Mouse (Mus musculus) fibroblast of lung, adult 2 months (primary cell): ENCODE measurements around the gene Prpsap1.
A peak's percentile ranks its signal among the peaks of the same experiment; 100 is the strongest.
"Not testable (repeated sequence)": the region's sequence is repeated elsewhere in the genome, so short reads cannot be mapped to it uniquely, and the experiment has no call there.

Experiments
- DNase-seq: peaks from one replicate; pipeline ENCODE4 v3.0.0-alpha.2; 2011; ENCODE audit warnings: low read depth

Prpsap1 gene

GRCm38 (mm10) chr11:116488207-116488606, 5.8 kb downstream of the Prpsap1 start:
- no peak for DNase-seq

DNA sequence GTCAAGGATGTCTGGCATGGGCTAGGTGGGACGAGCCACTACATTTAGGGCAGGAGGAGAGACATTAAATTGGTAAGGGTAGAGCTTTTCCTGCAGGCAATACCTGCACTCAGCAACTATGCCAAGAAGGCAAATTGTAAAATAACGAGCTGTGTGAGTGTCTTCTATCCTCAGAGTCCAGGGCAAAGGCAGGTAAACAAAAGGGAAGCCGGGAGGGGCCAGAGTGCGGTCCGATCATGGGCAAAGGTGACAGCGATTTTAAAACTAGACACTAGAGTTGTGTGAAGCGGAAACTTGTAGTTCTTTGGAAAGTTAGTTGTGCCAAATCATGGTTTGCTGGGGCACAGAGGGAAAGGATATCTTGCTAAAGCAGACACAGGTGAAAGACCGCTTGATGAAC, 9.7 kb downstream of the Prpsap1 start:
- DNase-seq: no peak

DNA sequence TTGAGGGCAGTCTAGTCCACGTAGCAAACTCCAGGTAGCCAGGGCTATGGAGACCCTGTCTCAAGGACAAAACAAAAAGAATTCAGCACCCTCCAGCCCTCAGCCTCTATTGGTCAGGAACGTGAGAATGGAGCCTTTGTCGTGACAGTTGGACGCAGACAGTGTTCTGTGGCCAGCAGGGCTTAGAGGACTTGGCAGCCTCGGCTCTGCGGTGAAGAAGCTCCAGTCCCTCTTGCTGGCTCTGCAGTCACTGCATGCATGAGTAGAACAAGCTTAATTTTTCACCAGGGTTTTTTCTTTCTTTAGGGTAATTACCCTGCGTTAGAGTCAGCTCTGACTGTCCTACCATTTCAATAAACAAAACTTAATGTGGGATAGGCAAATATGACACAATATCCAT, 12.2 kb downstream of the Prpsap1 start:
- DNase-seq: no peak

GRCm38 (mm10) chr11:116480975-116481374, 13.0 kb downstream of the Prpsap1 start:
- DNase-seq: no peak

DNA sequence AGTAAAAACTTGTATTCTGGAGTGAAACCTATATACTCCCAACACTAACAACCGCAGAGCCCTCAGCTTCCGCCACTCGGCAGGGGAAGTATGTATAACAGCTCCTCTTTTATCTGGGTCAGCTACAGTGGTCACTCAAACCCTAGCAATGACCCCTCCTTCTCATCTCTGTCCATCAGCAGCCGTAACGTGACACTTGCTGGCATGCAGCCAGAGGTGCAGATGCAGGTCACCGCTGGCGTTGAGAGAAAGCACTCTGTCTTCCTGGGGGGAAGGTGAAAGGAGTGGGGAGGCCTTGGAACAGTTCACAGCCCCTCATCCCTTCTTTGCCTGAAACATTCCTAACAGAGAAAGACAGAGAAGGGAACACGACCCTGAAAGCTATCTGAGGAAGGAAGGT, 14.2 kb downstream of the Prpsap1 start:
- DNase-seq: no peak

DNA sequence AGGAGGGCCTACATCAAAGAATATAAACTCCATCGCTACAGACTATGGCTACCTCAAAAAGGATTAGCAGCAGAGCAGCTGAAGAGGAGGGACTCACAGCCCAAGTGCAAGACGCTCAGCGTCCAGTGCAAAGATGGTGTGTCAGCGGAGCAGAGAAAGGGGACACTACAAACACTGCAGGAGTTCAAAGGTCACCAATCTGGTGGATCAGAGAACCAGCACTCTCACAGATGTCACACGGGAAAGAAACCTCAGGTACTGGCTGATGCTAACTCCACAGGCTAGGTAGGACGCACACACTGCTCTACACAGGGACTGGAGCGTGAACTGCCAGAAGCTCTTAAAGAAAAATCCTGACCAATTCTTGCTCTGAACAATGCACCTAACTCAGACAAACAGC, 15.0 kb downstream of the Prpsap1 start:
- DNase-seq: no peak

DNA sequence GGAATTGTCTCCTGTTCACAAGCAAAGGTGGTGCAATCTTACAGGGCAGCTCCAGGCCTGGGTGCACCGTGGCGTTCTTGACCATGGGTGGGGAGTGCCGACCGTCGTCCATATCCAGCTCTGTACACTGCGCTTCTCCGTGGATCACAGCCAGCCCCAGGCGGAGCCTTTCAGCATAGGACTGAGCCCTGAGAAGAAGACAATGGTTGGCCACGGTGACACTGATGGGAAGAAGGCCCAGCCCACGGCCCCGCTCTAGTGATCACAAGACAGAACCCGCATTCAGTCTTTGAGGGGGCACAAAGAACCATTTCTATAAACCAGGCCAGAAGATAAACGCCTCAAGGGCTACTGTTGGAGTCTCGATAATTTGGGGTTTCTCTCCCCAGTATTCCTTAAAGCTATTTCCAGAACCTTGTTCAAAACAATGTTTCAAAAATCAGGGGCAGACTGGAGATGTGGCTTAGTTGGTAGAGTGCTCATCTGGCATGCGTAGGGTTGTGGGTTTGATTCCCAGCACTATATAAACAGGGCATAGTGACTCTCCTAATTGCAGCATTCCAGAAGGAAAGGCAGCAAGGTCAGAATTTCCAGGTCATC, 16.7 kb downstream of the Prpsap1 start:
- no peak for DNase-seq

GRCm38 (mm10) chr11:116476696-116477095, 17.3 kb downstream of the Prpsap1 start:
- no peak for DNase-seq

DNA sequence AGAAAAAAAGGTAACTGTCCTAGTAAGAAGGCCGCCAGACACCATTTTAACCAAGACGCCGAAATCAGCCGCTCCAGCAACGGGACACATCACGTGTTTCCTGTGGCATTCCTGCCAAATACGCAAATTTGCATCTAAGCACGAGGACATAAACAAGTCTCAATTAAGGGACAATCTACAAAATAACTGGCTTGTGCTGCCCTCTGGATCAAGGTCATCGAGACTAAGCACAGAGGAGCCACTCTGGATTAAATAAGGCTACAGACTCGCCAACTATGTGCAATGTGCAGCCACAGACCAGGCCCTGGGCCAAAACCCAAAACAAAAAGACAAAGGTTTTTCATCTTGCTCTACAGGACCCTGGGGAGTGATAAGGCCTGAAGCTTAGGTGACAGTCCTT, 18.0 kb downstream of the Prpsap1 start:
- no peak for DNase-seq

DNA sequence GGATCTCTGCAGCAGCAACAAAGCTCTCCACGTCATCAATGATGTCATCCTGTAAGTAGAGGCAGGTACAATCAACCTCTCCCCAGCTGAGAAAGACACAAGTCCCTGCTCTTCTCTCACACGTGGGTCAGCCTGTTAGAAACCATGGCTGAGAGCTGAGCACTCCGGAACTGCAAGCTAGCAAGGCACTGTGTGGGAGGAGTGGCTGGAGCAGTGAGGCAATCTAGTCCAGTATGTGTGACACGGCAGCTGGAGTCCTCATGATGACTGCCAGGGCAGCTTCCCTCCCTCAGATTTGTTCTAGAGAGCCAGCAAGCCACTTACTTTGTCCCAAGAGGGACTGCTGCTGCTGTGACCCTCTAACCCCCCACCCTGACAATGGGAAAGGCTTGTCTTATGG, 21.7 kb downstream of the Prpsap1 start:
- no peak for DNase-seq

DNA sequence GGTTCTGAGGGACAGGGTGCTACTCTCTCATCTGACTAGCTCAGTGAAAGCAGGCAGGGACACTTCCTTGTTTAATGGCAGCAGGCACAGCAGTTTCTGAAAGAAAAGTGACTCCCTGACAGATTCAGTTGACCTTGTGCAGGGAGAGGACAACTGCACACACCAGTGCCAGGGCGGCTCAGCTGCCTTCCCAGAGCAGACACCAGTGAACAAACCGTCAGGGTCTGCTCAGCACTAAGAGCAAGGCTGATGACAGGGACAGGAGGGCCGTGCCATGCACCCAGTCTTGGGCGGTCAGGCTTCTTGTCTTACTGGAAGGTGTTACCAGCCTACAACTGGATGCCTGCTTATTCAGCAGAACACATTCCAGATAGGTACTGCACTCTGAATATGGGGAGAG, 23.1 kb downstream of the Prpsap1 start:
- DNase-seq: no peak

- DNase-seq: no peak
Measured at GRCm38 (mm10) chr11:116470249-116470648, 23.8 kb downstream of the Prpsap1 start.

- not testable (repeated sequence) for DNase-seq
Measured at GRCm38 (mm10) chr11:116468338-116468737, 25.7 kb downstream of the Prpsap1 start.

- no peak for DNase-seq
Measured at GRCm38 (mm10) chr11:116466141-116466540, 27.9 kb downstream of the Prpsap1 start, which contains the start of gene Qrich2. TSS of gene Qrich2 (minus strand) at chr11:116466241.

GRCm38 (mm10) chr11:116463833-116464232, 30.2 kb downstream of the Prpsap1 start:
- peak; percentile 75 for DNase-seq

- no peak for DNase-seq
Measured at GRCm38 (mm10) chr11:116463338-116463737, 30.7 kb downstream of the Prpsap1 start.

- no peak for DNase-seq
Measured at GRCm38 (mm10) chr11:116459786-116460185, 34.2 kb downstream of the Prpsap1 start.

GRCm38 (mm10) chr11:116456234-116456633, 37.8 kb downstream of the Prpsap1 start:
- no peak for DNase-seq

DNA sequence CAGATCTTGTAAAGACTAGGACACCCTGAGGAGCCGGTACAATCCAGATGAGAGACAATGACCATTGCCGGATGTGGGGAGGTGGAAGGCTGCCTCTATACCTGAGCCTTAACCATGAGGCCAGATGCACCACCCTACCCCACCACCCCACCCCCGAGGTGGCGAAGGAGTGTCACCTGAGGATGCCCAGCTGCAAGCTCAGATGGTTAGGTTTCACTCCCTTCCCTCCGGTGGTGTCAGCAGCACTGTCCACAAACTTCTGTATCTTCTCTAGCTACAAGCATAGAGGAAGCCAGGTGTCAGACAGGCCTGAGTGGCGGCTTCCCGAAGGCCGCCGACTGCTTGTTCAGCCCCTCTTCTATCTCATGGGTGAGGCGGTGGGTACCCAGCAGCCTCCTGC, 40.1 kb downstream of the Prpsap1 start:
- no peak for DNase-seq

GRCm38 (mm10) chr11:116449341-116449740, 44.7 kb downstream of the Prpsap1 start:
- no peak for DNase-seq

DNA sequence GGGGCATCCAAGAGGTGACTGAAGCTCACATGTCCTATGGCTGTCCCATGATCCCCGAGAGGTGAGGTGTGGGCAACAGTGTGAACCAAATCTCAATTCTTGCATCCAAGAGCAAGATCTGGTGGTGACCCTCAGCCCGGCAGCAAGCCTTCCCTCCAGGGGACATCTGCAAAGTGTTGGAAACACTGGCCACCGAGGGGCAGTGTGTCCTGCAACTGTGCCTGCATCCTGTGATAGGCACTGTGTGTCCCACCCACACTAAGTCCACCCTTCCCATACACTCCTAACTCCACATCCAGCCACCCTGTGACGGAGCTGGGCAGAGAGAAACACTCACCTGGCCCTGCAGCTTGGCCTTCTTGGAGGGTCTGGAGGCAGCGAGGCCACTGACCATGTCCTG, 46.2 kb downstream of the Prpsap1 start:
- no peak for DNase-seq

GRCm38 (mm10) chr11:116446308-116446887, 47.6 kb downstream of the Prpsap1 start:
- no peak for DNase-seq

GRCm38 (mm10) chr11:116445596-116446307, 48.2 kb downstream of the Prpsap1 start:
- DNase-seq: no peak

DNA sequence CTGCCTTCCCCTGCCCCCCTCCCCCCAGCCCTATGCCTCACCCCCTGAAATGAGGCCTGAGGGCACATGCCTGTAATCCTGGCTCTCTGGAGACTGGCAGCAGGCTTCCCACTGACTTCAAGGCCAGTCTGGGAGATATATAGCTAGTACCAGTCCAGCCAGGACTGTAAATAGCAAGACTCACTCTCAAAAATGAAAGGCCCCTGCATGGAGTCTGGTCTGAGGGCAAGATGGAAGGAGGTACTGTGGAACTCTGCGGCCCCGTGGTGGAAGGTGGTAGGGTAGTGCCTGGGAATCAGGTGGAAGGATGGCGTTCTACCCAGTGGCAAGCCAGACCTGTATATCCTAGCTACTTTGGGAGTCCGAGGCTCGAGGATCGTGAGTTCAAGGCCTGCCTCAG, 50.1 kb downstream of the Prpsap1 start:
- no peak for DNase-seq
